Mouse (Mus musculus): ENCODE data around the gene Cd2ap. TPM values are rescaled to one million over a fixed set of nuclear protein-coding genes. Genes with fewer than 3 reads are reported as not detected.
"Not testable (repeated sequence)": the region's sequence is repeated elsewhere in the genome, so short reads cannot be mapped to it uniquely, and the experiment has no call there.

Gene Cd2ap
- 10.0 and 10.3 TPM in 2 replicates for polyA plus RNA-seq (2016; fragmentation: Nextera tagmentation; extraction: Ambion mirVana)

DNA sequence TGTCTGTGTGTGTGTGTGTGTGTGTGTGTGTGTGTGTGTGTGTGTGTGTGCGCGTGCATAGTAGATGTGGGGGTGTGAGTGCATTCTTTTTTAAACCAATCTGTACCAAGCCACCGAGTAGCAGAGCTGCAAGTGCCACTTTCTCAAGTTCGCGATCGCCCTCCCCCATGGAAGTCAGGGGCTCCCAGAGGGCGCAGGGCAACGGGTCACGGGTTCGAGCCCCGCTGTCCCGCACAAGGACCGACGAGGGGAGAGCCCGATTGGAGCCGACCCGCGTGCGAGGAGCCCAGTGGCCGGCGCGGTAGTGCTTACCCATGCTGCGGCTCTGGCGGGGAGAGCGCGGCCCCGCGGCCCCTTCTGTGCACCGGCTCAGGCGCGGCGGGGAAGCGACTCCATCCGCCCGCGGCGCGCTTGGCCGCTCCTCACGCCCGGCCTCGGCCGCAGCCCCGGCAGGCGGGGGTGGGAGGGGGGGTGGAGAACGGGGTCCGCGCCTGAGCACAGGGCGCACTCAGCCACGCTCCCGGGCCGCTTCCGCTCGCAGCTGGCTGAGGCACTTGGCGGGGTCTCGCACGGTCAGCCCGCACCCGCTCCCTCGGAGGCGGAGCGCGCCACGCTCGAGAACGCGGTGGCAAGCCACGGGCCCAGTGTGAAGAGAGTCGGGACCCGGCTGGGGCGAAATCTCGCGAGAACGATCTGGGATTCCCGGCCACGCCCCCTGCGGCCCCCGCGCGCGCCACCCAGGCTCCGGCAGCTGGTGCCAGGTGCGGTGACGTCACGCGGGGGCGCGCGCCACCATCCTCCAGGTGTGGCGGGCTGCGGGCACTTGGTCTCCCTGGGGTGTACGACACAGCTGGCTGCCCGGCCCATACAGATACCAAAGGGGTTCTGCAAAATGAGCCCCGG lies at the start of gene Cd2ap:
Gene Cd2ap (minus strand): TSS at position 665 of the 903 bp plus-strand sequence.
- Histone ChIP-seq H3K27me3 (ENCODE audit: low read depth, poor library complexity, severe bottlenecking) (no peaks in the 10 kb centered on the region), H3K27ac (replicated peaks) (peak within 1 kb of the TSS; percentile 97), H3K4me1 (peaks cover 16% of the 10 kb centered on the region), H3K9me3 (replicated peaks) (no peaks in the 10 kb centered on the region), H3K4me3 (peak within 1 kb of the TSS; percentile 89), H3K36me3 (0 out of 2 replicates have a peak, but pooled peaks cover 2% of the 10 kb centered on the region)
- 1% methylated on average over 94 of the region's 94 CpGs for WGBS
- DNase-seq (ENCODE audit: low spot score) = peak; percentile 92

DNA sequence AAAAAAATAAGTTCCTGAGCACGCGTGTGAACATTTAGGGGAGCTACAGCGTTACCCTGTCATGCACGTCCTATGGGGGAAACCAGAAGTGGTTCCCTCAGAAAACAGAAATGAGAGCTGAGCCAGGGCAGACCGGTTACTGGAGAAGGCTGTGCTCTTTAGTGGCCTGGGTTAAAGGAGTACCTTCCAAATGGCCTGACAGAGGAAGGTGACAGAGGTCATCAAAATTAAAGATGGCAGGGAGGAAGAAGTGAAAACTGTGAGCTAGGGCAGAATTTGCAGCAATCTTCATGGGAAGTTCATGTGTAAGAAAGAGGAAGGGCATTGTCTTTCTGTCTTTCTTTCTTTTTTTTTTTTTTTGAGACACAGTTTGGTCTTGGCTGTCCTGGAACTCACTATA lies 48.3 kb upstream of the Cd2ap start:
- 92% methylated on average over 5 of the region's 5 CpGs for WGBS
- no peaks in the 10 kb centered on the region for H3K9me3 ChIP-seq (replicated peaks)
- DNase-seq (ENCODE audit: low spot score) = no peak
- H3K4me3 ChIP-seq = no peak overlapping the region
- H3K4me1 ChIP-seq = no peaks in the 10 kb centered on the region
- no peaks in the 10 kb centered on the region for H3K36me3 ChIP-seq
- H3K27ac ChIP-seq (replicated peaks) = no peak overlapping the region
- no peaks in the 10 kb centered on the region for H3K27me3 ChIP-seq (ENCODE audit: low read depth, poor library complexity, severe bottlenecking)

GRCm38 (mm10) chr17:42918810-42919209 lies 42.3 kb upstream of the Cd2ap start:
- 93% methylated on average over 9 of the region's 9 CpGs for WGBS
- H3K4me3 ChIP-seq = no peak overlapping the region
- no peaks in the 10 kb centered on the region for H3K36me3 ChIP-seq
- 0 out of 2 replicates have a peak, but pooled peaks cover 5% of the 10 kb centered on the region for H3K4me1 ChIP-seq
- H3K27me3 ChIP-seq (ENCODE audit: low read depth, poor library complexity, severe bottlenecking) = no peaks in the 10 kb centered on the region
- H3K9me3 ChIP-seq (replicated peaks) = no peaks in the 10 kb centered on the region
- H3K27ac ChIP-seq (replicated peaks) = no peak overlapping the region
- no peak for DNase-seq (ENCODE audit: low spot score)

GRCm38 (mm10) chr17:42914726-42915125 lies 38.3 kb upstream of the Cd2ap start:
- Histone ChIP-seq H3K4me1 (0 out of 2 replicates have a peak, but pooled peaks cover 5% of the 10 kb centered on the region), H3K4me3 (no peak overlapping the region), H3K27me3 (ENCODE audit: low read depth, poor library complexity, severe bottlenecking) (no peaks in the 10 kb centered on the region), H3K9me3 (replicated peaks) (no peaks in the 10 kb centered on the region), H3K36me3 (no peaks in the 10 kb centered on the region), H3K27ac (replicated peaks) (no peak overlapping the region)
- DNase-seq (ENCODE audit: low spot score) = no peak
- 86% methylated on average over 7 of the region's 7 CpGs for WGBS

DNA sequence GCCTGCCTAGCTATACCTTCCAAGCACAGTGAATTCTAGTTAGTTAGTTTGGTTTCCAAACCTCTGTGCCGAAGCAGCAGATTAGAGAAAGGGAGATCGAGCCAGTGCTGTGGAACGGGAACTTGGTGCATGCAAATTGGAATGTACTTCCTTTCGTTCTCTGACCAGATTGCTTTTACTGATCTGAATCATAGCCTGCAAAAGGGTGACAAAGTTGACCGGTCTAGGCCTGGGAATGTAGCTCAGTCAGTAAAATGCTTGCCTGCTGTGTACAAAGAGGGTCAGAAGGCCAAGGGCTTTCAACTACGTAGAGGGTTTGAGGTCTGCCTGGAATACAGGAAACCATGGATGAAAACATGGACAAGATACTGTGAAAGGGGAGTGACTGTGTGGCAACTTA lies 35.7 kb upstream of the Cd2ap start:
- Histone ChIP-seq H3K9me3 (replicated peaks) (no peaks in the 10 kb centered on the region), H3K4me1 (0 out of 2 replicates have a peak, but pooled peaks cover 4% of the 10 kb centered on the region), H3K27me3 (ENCODE audit: low read depth, poor library complexity, severe bottlenecking) (no peaks in the 10 kb centered on the region), H3K27ac (replicated peaks) (no peak overlapping the region), H3K36me3 (no peaks in the 10 kb centered on the region), H3K4me3 (no peak overlapping the region)
- DNase-seq (ENCODE audit: low spot score) = no peak
- WGBS = 86% methylated on average over 6 of the region's 6 CpGs

- H3K4me1 ChIP-seq = no peaks in the 10 kb centered on the region
- H3K4me3 ChIP-seq = no peak overlapping the region
- DNase-seq (ENCODE audit: low spot score) = no peak
- H3K36me3 ChIP-seq = no peaks in the 10 kb centered on the region
- H3K27ac ChIP-seq (replicated peaks) = no peak overlapping the region
- no peaks in the 10 kb centered on the region for H3K27me3 ChIP-seq (ENCODE audit: low read depth, poor library complexity, severe bottlenecking)
- H3K9me3 ChIP-seq (replicated peaks) = no peaks in the 10 kb centered on the region; the same call in 1 of the 2 replicates
- WGBS = 85% methylated on average over 3 of the region's 3 CpGs
Observed at GRCm38 (mm10) chr17:42910476-42910875, 34.0 kb upstream of the Cd2ap start.

DNA sequence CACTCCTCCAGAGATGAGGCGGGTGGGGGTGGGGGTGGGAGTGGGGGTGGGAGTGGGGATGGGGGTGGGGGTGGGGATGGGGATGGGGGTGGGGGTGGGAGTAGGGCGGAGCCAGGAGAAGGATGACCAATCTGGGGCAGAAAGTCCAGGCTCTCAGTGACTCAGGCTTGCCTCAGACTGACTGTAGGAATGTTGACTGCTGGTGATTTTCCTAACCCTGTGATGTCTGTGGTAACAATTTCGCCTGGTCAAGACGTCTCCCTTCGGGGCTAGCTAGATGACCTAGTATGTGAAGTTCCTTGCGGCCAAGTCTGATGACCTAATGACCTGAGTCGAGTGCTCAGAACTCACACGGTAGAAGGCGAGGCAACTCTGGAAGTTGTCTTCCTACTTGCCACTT lies 32.9 kb upstream of the Cd2ap start:
- no peak for DNase-seq (ENCODE audit: low spot score)
- H3K4me3 ChIP-seq = no peak overlapping the region
- no peaks in the 10 kb centered on the region for H3K4me1 ChIP-seq
- H3K36me3 ChIP-seq = no peaks in the 10 kb centered on the region
- WGBS = 83% methylated on average over 9 of the region's 9 CpGs
- no peak overlapping the region for H3K27ac ChIP-seq (replicated peaks)
- H3K27me3 ChIP-seq (ENCODE audit: low read depth, poor library complexity, severe bottlenecking) = no peaks in the 10 kb centered on the region
- no peaks in the 10 kb centered on the region; the same call in 1 of the 2 replicates for H3K9me3 ChIP-seq (replicated peaks)

DNA sequence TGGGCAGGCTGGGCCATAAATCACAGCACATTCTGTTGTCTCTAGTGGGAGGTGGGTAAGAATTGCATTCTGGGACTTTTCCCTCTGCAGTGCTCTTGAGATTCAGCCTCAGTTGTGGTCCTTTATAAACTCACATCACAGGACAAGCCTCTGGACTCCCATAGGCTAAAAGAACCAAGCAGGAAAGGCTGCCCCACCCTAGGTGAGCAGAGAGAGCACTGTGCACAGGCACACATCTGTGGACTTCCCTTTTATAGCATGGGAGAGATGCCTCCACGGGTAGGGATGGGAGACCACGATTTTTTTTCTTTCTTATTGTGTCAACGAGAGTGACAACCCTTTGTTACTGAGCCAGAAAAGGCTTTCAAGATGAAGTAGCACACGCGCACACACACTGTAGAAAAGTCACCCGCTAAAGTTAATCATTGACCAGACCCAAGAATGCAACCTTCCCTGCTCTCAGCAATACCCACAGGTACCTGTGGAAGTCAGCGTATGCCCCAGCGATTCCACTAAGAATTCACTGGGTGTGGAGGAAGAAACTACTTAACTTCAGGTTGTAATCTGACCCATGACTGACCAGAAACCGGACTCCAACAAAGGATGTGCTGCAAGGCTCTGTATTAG lies 32.4 kb upstream of the Cd2ap start:
- 79% methylated on average over 9 of the region's 9 CpGs for WGBS
- H3K4me1 ChIP-seq = no peaks in the 10 kb centered on the region
- no peak for DNase-seq (ENCODE audit: low spot score)
- no peak overlapping the region for H3K4me3 ChIP-seq
- no peaks in the 10 kb centered on the region for H3K27me3 ChIP-seq (ENCODE audit: low read depth, poor library complexity, severe bottlenecking)
- H3K27ac ChIP-seq (replicated peaks) = no peak overlapping the region
- H3K9me3 ChIP-seq (replicated peaks) = no peaks in the 10 kb centered on the region; the same call in 1 of the 2 replicates
- no peaks in the 10 kb centered on the region for H3K36me3 ChIP-seq

DNA sequence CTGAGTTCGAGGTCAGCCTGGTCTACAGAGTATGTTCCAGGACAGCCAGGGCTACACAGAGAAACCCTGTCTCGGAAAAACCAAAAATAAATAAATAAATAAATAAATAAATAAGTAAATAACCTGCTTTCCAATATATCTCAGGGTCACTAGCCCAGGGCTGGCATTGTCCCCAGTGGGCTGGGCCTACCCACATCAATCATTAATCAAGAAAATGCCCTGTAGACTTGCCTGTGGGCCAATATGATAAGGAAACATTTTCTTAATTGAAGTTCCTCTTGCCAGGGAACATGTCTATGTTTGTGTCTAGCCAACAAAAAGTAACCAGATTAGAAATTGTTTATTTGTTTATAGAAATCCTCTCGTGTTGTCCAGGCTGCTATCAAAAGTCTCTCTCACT lies 31.7 kb upstream of the Cd2ap start:
- H3K36me3 ChIP-seq = no peaks in the 10 kb centered on the region
- no peaks in the 10 kb centered on the region for H3K27me3 ChIP-seq (ENCODE audit: low read depth, poor library complexity, severe bottlenecking)
- H3K4me3 ChIP-seq = no peak overlapping the region
- DNase-seq (ENCODE audit: low spot score) = no peak
- H3K4me1 ChIP-seq = no peaks in the 10 kb centered on the region
- H3K27ac ChIP-seq (replicated peaks) = no peak overlapping the region
- no peaks in the 10 kb centered on the region; the same call in 1 of the 2 replicates for H3K9me3 ChIP-seq (replicated peaks)
- WGBS = 90% methylated on average over 3 of the region's 3 CpGs

DNA sequence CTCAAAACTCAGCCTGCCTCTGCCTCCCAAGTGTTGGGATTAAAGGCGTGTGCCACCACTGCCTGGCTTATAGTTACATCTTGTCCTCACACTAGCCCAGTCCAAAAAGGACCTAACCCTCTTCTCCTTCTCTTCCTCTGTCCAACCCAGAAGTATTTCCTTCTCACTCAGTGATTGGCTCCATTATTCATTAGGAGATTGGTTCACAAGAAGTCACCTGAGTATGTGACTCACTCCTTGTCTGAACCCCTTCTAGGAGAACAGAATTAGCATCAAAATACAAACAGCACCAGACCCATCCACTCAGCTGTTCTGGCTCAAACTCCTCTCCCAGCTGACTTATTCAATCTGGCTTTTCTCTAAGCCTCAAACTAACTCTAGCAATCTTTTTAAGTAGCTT lies 30.0 kb upstream of the Cd2ap start:
- not testable (repeated sequence) for H3K36me3 ChIP-seq; H3K9me3 ChIP-seq (replicated peaks); H3K27me3 ChIP-seq (ENCODE audit: low read depth, poor library complexity, severe bottlenecking); H3K4me3 ChIP-seq; DNase-seq (ENCODE audit: low spot score); H3K4me1 ChIP-seq; H3K27ac ChIP-seq (replicated peaks)
- 95% methylated on average over 1 of the region's 1 CpGs for WGBS

DNA sequence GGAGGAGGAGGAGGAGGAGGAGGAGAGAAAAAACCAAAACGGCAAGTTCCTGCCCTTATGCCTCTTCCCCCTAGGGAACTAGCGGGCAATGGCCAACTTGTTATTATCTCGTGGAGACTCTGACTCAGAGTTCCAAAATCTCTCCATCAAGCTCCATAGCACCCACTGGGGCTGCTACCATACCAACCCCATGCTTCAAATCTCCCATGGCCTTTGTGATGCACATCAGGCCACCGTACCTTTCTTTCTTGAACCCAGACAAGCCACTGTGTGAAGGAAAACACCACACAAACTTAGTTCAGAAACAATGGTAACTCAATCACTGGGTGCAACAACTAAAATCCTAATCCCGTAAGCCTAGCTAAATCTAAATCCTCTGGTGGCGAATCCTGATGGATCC lies 29.5 kb upstream of the Cd2ap start:
- H3K27ac ChIP-seq (replicated peaks) = no peak overlapping the region
- WGBS = 85% methylated on average over 6 of the region's 6 CpGs
- H3K4me3 ChIP-seq = no peak overlapping the region
- no peaks in the 10 kb centered on the region for H3K4me1 ChIP-seq
- DNase-seq (ENCODE audit: low spot score) = no peak
- H3K36me3 ChIP-seq = no peaks in the 10 kb centered on the region
- no peaks in the 10 kb centered on the region; the same call in 1 of the 2 replicates for H3K9me3 ChIP-seq (replicated peaks)
- H3K27me3 ChIP-seq (ENCODE audit: low read depth, poor library complexity, severe bottlenecking) = no peaks in the 10 kb centered on the region

GRCm38 (mm10) chr17:42900795-42901194 lies 24.3 kb upstream of the Cd2ap start:
- Histone ChIP-seq H3K36me3 (no peaks in the 10 kb centered on the region), H3K27ac (replicated peaks) (no peak overlapping the region), H3K27me3 (ENCODE audit: low read depth, poor library complexity, severe bottlenecking) (no peaks in the 10 kb centered on the region), H3K4me3 (no peak overlapping the region), H3K4me1 (no peaks in the 10 kb centered on the region), H3K9me3 (replicated peaks) (peaks cover 15% of the 10 kb centered on the region; the same call in 1 of the 2 replicates)
- no peak for DNase-seq (ENCODE audit: low spot score)
- 83% methylated on average over 2 of the region's 2 CpGs for WGBS

DNA sequence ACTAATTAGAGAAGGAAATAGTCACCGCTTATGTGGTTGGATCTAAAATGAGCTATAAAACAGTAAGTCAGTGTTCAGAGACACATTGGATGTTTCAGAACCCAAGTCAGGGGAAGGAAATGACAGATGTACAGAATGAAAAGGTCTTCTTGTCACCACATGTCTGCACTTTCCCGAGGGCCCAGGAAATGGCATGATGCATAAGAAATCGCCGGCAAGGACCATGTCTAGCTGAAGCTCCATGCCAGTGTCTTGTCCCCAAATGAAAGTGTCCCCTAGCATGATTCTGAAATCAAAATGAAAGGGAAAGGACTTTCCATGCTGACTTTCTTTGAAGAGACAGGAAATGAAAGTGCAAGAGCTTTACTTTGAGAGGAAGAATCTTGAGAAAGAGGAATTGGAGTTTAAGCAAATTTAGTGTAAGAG lies 10.8 kb upstream of the Cd2ap start:
- H3K9me3 ChIP-seq (replicated peaks) = no peaks in the 10 kb centered on the region
- H3K27ac ChIP-seq (replicated peaks) = no peak overlapping the region
- H3K27me3 ChIP-seq (ENCODE audit: low read depth, poor library complexity, severe bottlenecking) = no peaks in the 10 kb centered on the region
- WGBS = 92% methylated on average over 4 of the region's 4 CpGs
- H3K4me1 ChIP-seq = no peaks in the 10 kb centered on the region
- no peak for DNase-seq (ENCODE audit: low spot score)
- no peak overlapping the region for H3K4me3 ChIP-seq
- no peaks in the 10 kb centered on the region for H3K36me3 ChIP-seq

Measured in midbrain, embryonic 10.5 days (tissue).